Mouse (Mus musculus): ENCODE data around the gene Pusl1. TPM values are rescaled to one million over a fixed set of nuclear protein-coding genes. Genes with fewer than 3 reads are reported as not detected.

Gene Pusl1
- polyA plus RNA-seq, 1 experiment from 2014 or later: 31.5 TPM

GRCm38 (mm10) chr4:155898318-155898717 is 6.7 kb upstream of the Pusl1 start:
- Histone ChIP-seq H3K9ac (no peak overlapping the region), H3K4me1 (replicated peaks) (peaks cover 26% of the 10 kb centered on the region), H3K4me3 (no peak overlapping the region), H3K9me3 (replicated peaks) (no peaks in the 10 kb centered on the region), H3K36me3 (peaks cover 67% of the 10 kb centered on the region), H3K4me2 (no peak overlapping the region), H3K27me3 (replicated peaks) (no peaks in the 10 kb centered on the region), H3K27ac (ENCODE audit: poor library complexity, severe bottlenecking) (no peak overlapping the region)
- WGBS: 87% methylated on average over 2 of the region's 2 CpGs
- no peak for ATAC-seq (ENCODE audit: insufficient number of reproducible peaks, low FRiP score)

GRCm38 (mm10) chr4:155896461-155896860 is 4.9 kb upstream of the Pusl1 start:
- no peak overlapping the region for H3K4me2 ChIP-seq
- WGBS: 92% methylated on average over 12 of the region's 12 CpGs
- no peak overlapping the region for H3K4me3 ChIP-seq
- H3K27ac ChIP-seq (ENCODE audit: poor library complexity, severe bottlenecking): no peak overlapping the region
- no peak overlapping the region for H3K9ac ChIP-seq
- no peaks in the 10 kb centered on the region for H3K27me3 ChIP-seq (replicated peaks)
- no peaks in the 10 kb centered on the region for H3K9me3 ChIP-seq (replicated peaks)
- ATAC-seq (ENCODE audit: insufficient number of reproducible peaks, low FRiP score): no peak
- peaks cover 35% of the 10 kb centered on the region for H3K4me1 ChIP-seq (replicated peaks)
- peaks cover 48% of the 10 kb centered on the region for H3K36me3 ChIP-seq

- WGBS: 86% methylated on average over 4 of the region's 4 CpGs
These were observed 4.2 kb upstream of the Pusl1 start for GRCm38 (mm10) chr4:155895826-155896225.

GRCm38 (mm10) chr4:155895216-155895615 is 3.6 kb upstream of the Pusl1 start:
- H3K4me1 ChIP-seq (replicated peaks): peaks cover 39% of the 10 kb centered on the region
- H3K27me3 ChIP-seq (replicated peaks): no peaks in the 10 kb centered on the region
- H3K9me3 ChIP-seq (replicated peaks): no peaks in the 10 kb centered on the region
- H3K9ac ChIP-seq: no peak overlapping the region
- H3K4me2 ChIP-seq: 0 out of 2 replicates have a peak overlapping the region, but pooled peaks have one; percentile 97
- ATAC-seq (ENCODE audit: insufficient number of reproducible peaks, low FRiP score): no peak
- no peak overlapping the region for H3K4me3 ChIP-seq
- no peak overlapping the region for H3K27ac ChIP-seq (ENCODE audit: poor library complexity, severe bottlenecking)
- 35% methylated on average over 6 of the region's 6 CpGs for WGBS
- H3K36me3 ChIP-seq: peaks cover 37% of the 10 kb centered on the region

More at GRCm38 (mm10) chr4:155895826-155896225, 4.2 kb upstream of the Pusl1 start:
- no peaks in the 10 kb centered on the region for H3K9me3 ChIP-seq (replicated peaks)
- H3K9ac ChIP-seq: no peak overlapping the region
- no peak for ATAC-seq (ENCODE audit: insufficient number of reproducible peaks, low FRiP score)
- H3K27ac ChIP-seq (ENCODE audit: poor library complexity, severe bottlenecking): no peak overlapping the region
- no peak overlapping the region for H3K4me2 ChIP-seq
- no peaks in the 10 kb centered on the region for H3K27me3 ChIP-seq (replicated peaks)
- H3K36me3 ChIP-seq: peaks cover 42% of the 10 kb centered on the region
- H3K4me1 ChIP-seq (replicated peaks): peaks cover 34% of the 10 kb centered on the region
- no peak overlapping the region for H3K4me3 ChIP-seq

DNA sequence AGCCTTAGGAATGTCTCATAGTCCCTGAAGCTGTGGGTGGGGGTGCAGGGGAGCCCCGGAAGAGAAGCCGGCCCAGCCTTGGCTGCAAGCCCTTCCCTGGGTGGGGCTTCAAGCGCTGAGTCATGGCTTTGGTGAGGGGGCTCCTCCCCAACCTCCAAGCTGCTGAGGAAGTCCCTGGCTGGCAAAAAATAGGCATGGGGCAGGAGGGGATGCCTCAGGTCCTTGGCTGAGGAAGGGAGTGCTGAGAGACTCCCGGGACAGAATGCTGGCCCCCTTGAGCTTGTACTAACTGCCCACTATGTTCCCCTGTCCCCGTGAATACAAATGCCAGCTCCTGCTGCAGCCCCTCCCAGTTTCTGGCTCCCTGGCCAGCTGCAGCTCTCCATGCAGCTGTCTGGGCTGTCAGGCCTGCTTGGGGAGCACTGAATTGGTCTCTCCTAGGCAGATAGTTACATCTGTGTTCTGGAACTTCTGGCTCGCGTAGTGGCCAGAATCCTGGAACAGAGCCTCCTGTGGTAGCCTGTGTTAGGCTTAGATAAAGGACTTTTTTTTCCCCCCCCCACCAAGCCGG is 2.8 kb upstream of the Pusl1 start:
- WGBS: 23% methylated on average over 8 of the region's 8 CpGs
- peak overlapping the region; percentile 48 for H3K9ac ChIP-seq
- H3K27me3 ChIP-seq (replicated peaks): no peaks in the 10 kb centered on the region
- peak overlapping the region; percentile 97 for H3K4me2 ChIP-seq
- H3K27ac ChIP-seq (ENCODE audit: poor library complexity, severe bottlenecking): peak overlapping the region; percentile 34; the same call in 1 of the 2 replicates
- ATAC-seq (ENCODE audit: insufficient number of reproducible peaks, low FRiP score): peak; percentile 52; the same call in 1 of the 2 replicates
- H3K9me3 ChIP-seq (replicated peaks): no peaks in the 10 kb centered on the region
- peaks cover 33% of the 10 kb centered on the region for H3K36me3 ChIP-seq
- H3K4me3 ChIP-seq: peak overlapping the region; percentile 1; the same call in 1 of the 2 replicates
- peaks cover 41% of the 10 kb centered on the region for H3K4me1 ChIP-seq (replicated peaks)

GRCm38 (mm10) chr4:155893212-155893690 is 1.7 kb upstream of the Pusl1 start:
- Histone ChIP-seq H3K4me2 (peak overlapping the region; percentile 97), H3K27ac (ENCODE audit: poor library complexity, severe bottlenecking) (no peak overlapping the region), H3K27me3 (replicated peaks) (no peaks in the 10 kb centered on the region), H3K36me3 (peaks cover 33% of the 10 kb centered on the region), H3K4me1 (replicated peaks) (peaks cover 41% of the 10 kb centered on the region), H3K9ac (peak overlapping the region; percentile 88), H3K4me3 (peak overlapping the region; percentile 82), H3K9me3 (replicated peaks) (no peaks in the 10 kb centered on the region)
- ATAC-seq (ENCODE audit: insufficient number of reproducible peaks, low FRiP score): no peak
- 74% methylated on average over 8 of the region's 8 CpGs for WGBS

DNA sequence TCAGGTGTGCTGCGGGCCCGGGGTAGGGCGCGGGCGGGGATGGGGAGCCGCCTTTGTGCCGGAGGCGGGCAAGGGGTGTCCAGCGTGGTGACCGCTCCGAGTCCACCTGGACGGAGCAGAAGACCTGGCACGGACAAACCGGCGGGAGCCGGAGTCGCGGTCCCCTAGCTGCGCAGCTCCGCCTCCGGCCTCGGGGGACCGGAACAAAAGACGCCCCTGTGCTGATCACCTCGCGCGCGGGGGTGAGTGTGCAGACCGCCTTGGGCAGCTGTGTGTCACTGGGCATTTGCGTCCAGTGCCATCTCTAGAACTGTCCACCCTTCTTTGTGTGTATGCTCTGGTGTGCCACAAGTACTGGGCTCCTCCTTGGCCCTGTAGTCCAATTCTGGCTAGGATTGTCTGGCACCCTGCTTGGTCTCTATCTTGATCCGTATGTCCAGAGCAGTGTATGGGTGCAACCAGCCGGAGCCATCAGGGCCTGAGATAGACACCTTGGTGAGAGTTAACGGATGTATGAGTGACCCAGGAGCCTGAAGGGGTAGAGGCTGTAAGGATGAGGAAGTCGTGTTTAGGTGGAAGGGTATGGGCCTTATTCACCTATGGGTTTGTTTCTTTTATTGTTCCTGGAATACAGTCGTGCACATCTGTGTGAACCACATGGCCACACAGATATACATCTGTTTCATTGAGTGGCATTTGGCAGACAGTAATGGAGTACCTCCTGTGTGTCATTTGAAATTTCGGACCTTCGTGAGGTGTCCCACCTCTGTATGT is 1.0 kb upstream of the Pusl1 start:
- peak overlapping the region; percentile 97 for H3K4me2 ChIP-seq
- H3K27ac ChIP-seq (ENCODE audit: poor library complexity, severe bottlenecking): peak overlapping the region; percentile 93; the same call in 1 of the 2 replicates
- H3K4me3 ChIP-seq: peak overlapping the region; percentile 82
- peaks cover 36% of the 10 kb centered on the region for H3K36me3 ChIP-seq
- 6% methylated on average over 37 of the region's 37 CpGs for WGBS
- peak overlapping the region; percentile 88 for H3K9ac ChIP-seq
- H3K27me3 ChIP-seq (replicated peaks): no peaks in the 10 kb centered on the region
- ATAC-seq (ENCODE audit: insufficient number of reproducible peaks, low FRiP score): peak; percentile 27
- peaks cover 41% of the 10 kb centered on the region for H3K4me1 ChIP-seq (replicated peaks)
- H3K9me3 ChIP-seq (replicated peaks): no peaks in the 10 kb centered on the region

GRCm38 (mm10) chr4:155892017-155892416 is 436 bp upstream of the Pusl1 start:
- under 1% methylated on average over 54 of the region's 56 CpGs for WGBS
- ATAC-seq (ENCODE audit: insufficient number of reproducible peaks, low FRiP score): peak; percentile 94
- Histone ChIP-seq H3K27ac (ENCODE audit: poor library complexity, severe bottlenecking) (peak overlapping the region; percentile 93), H3K36me3 (peaks cover 39% of the 10 kb centered on the region), H3K27me3 (replicated peaks) (no peaks in the 10 kb centered on the region), H3K4me2 (peak overlapping the region; percentile 97), H3K4me1 (replicated peaks) (peaks cover 41% of the 10 kb centered on the region), H3K9me3 (replicated peaks) (no peaks in the 10 kb centered on the region), H3K4me3 (peak overlapping the region; percentile 82), H3K9ac (peak overlapping the region; percentile 88)

DNA sequence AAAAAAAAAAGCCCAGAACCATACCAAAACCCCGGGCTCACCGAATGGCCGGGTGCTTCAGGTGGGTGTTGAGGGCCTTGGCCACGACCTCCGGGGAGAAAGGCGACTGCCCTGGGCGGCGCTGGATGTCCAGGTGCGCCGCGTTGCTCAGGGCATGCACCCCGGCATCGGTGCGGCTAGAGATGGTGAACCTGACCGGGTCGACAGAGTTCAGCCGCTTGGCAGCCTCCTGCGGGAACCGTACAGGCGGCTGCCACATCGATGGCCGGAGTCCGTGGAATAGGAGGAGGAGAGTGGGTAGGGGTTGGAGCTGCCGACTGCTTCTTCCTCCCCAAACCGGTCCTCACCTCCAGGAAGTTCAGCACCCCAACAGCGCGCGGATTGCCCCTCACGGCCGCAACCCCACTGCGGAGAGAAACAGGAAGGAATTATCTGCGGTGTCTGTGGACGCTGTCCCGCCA is 540 bp downstream of the Pusl1 start:
- ATAC-seq (ENCODE audit: insufficient number of reproducible peaks, low FRiP score): no peak
- Histone ChIP-seq H3K4me1 (replicated peaks) (peaks cover 41% of the 10 kb centered on the region), H3K4me2 (peak overlapping the region; percentile 97), H3K27me3 (replicated peaks) (no peaks in the 10 kb centered on the region), H3K36me3 (peaks cover 39% of the 10 kb centered on the region), H3K9me3 (replicated peaks) (no peaks in the 10 kb centered on the region), H3K27ac (ENCODE audit: poor library complexity, severe bottlenecking) (no peak overlapping the region), H3K4me3 (peak overlapping the region; percentile 82), H3K9ac (peak overlapping the region; percentile 84)
- WGBS: under 1% methylated on average over 34 of the region's 34 CpGs

DNA sequence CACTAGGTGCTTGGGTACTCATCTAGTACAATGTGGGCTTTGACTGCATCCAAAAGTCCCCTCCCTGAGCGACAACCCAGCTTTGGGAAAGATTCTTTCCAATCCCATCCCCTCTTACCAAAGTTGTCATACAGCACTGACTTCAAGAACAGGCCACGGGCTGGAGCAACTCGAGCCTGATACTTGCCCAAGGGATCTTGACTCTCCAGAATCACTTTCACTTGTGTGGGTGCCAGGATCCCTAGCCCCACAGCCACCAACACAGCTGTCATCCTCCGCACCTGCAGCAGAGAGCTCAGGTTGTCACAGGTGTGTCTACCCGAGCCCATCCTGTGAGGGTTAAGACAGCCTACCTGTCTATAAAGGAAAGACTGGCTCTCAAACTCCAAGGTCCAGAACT is 2.3 kb downstream of the Pusl1 start:
- Histone ChIP-seq H3K4me2 (no peak overlapping the region), H3K27me3 (replicated peaks) (no peaks in the 10 kb centered on the region), H3K4me1 (replicated peaks) (peaks cover 30% of the 10 kb centered on the region), H3K27ac (ENCODE audit: poor library complexity, severe bottlenecking) (no peak overlapping the region), H3K9me3 (replicated peaks) (no peaks in the 10 kb centered on the region), H3K36me3 (peaks cover 51% of the 10 kb centered on the region), H3K4me3 (no peak overlapping the region), H3K9ac (no peak overlapping the region)
- no peak for ATAC-seq (ENCODE audit: insufficient number of reproducible peaks, low FRiP score)
- WGBS: 82% methylated on average over 5 of the region's 5 CpGs

DNA sequence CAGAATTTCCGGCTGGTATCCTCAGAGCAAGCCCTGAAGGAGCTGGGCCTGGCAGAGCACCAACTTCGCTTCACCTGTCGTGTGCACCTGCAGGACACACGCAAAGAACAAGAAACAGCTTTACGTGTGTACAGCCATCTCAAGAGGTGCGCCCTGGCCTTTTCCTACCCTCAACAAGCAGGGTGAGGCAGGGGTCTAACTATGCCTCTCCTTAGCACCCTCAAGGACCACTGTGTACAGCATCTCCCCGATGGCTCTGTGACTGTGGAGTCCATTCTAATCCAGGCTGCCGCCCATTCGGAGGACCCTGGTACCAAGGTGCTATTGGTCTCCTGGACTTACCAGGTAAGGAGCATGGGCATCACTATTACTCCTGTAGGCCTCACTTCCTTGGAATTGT is 3.4 kb downstream of the Pusl1 start:
- 92% methylated on average over 9 of the region's 9 CpGs for WGBS
- H3K36me3 ChIP-seq: peaks cover 55% of the 10 kb centered on the region

More for the DNA sequence above, 3.4 kb downstream of the Pusl1 start:
- Histone ChIP-seq H3K4me1 (replicated peaks) (peaks cover 26% of the 10 kb centered on the region), H3K27ac (ENCODE audit: poor library complexity, severe bottlenecking) (no peak overlapping the region), H3K4me3 (no peak overlapping the region), H3K27me3 (replicated peaks) (no peaks in the 10 kb centered on the region), H3K9me3 (replicated peaks) (no peaks in the 10 kb centered on the region), H3K4me2 (no peak overlapping the region), H3K9ac (no peak overlapping the region)
- ATAC-seq (ENCODE audit: insufficient number of reproducible peaks, low FRiP score): no peak
